Mouse (Mus musculus): ENCODE data around the gene Olfr1487. TPM values are rescaled to one million over a fixed set of nuclear protein-coding genes. Genes with fewer than 3 reads are reported as not detected.

Olfr1487 gene
- polyA plus RNA-seq (2014; fragmentation: Illumina TruSeq; extraction: RNeasy Lipid Tissue Mini Kit (QIAGEN cat#74804); ENCODE audit: low read depth, low replicate concordance) = not detected

GRCm38 (mm10) chr19:13617075-13617474, at the start of gene Olfr1487:
Gene Olfr1487 (plus strand): TSS chr19:13617375.

GRCm38 (mm10) chr19:13583211-13583610, 34.0 kb upstream of the Olfr1487 start, which contains the start of gene Olfr1484:
Gene Olfr1484 (plus strand): TSS chr19:13583511.

GRCm38 (mm10) chr19:13631321-13631720, 14.1 kb downstream of the Olfr1487 start, which contains the start of gene Olfr1489:
Gene Olfr1489 (plus strand): TSS chr19:13631621.

GRCm38 (mm10) chr19:13650791-13651190, 33.6 kb downstream of the Olfr1487 start, which contains the start of gene Olfr1490:
Gene Olfr1490 (plus strand): TSS chr19:13651091.

Other genes starting within 250 kb of the Olfr1487 start
- not detected for gene Olfr1469, start 209.5 kb upstream of the Olfr1487 start, polyA plus RNA-seq (2014; fragmentation: Illumina TruSeq; extraction: RNeasy Lipid Tissue Mini Kit (QIAGEN cat#74804); ENCODE audit: low read depth, low replicate concordance)
- gene Olfr1471, start 174.0 kb upstream of the Olfr1487 start, polyA plus RNA-seq (2014; fragmentation: Illumina TruSeq; extraction: RNeasy Lipid Tissue Mini Kit (QIAGEN cat#74804); ENCODE audit: low read depth, low replicate concordance) = not detected
- not detected for gene Olfr1472, start 161.3 kb upstream of the Olfr1487 start, polyA plus RNA-seq (2014; fragmentation: Illumina TruSeq; extraction: RNeasy Lipid Tissue Mini Kit (QIAGEN cat#74804); ENCODE audit: low read depth, low replicate concordance)
- not detected for gene Olfr1474, start 147.8 kb upstream of the Olfr1487 start, polyA plus RNA-seq (2014; fragmentation: Illumina TruSeq; extraction: RNeasy Lipid Tissue Mini Kit (QIAGEN cat#74804); ENCODE audit: low read depth, low replicate concordance)
- not detected for gene Olfr1475, start 137.2 kb upstream of the Olfr1487 start, polyA plus RNA-seq (2014; fragmentation: Illumina TruSeq; extraction: RNeasy Lipid Tissue Mini Kit (QIAGEN cat#74804); ENCODE audit: low read depth, low replicate concordance)
- not detected for gene Olfr1477, start 116.8 kb upstream of the Olfr1487 start, polyA plus RNA-seq (2014; fragmentation: Illumina TruSeq; extraction: RNeasy Lipid Tissue Mini Kit (QIAGEN cat#74804); ENCODE audit: low read depth, low replicate concordance)
- gene Olfr1480, start 89.5 kb upstream of the Olfr1487 start, polyA plus RNA-seq (2014; fragmentation: Illumina TruSeq; extraction: RNeasy Lipid Tissue Mini Kit (QIAGEN cat#74804); ENCODE audit: low read depth, low replicate concordance) = not detected
- gene Olfr1484, start 33.9 kb upstream of the Olfr1487 start, polyA plus RNA-seq (2014; fragmentation: Illumina TruSeq; extraction: RNeasy Lipid Tissue Mini Kit (QIAGEN cat#74804); ENCODE audit: low read depth, low replicate concordance) = not detected
- gene Olfr1489, start 14.2 kb downstream of the Olfr1487 start, polyA plus RNA-seq (2014; fragmentation: Illumina TruSeq; extraction: RNeasy Lipid Tissue Mini Kit (QIAGEN cat#74804); ENCODE audit: low read depth, low replicate concordance) = not detected
- gene Olfr1490, start 33.7 kb downstream of the Olfr1487 start, polyA plus RNA-seq (2014; fragmentation: Illumina TruSeq; extraction: RNeasy Lipid Tissue Mini Kit (QIAGEN cat#74804); ENCODE audit: low read depth, low replicate concordance) = not detected
- gene Olfr1491, start 79.9 kb downstream of the Olfr1487 start, polyA plus RNA-seq (2014; fragmentation: Illumina TruSeq; extraction: RNeasy Lipid Tissue Mini Kit (QIAGEN cat#74804); ENCODE audit: low read depth, low replicate concordance) = not detected
- gene Olfr1493-ps1, start 105.9 kb downstream of the Olfr1487 start, polyA plus RNA-seq (2014; fragmentation: Illumina TruSeq; extraction: RNeasy Lipid Tissue Mini Kit (QIAGEN cat#74804); ENCODE audit: low read depth, low replicate concordance) = not detected
- not detected for gene Olfr1494, start 122.4 kb downstream of the Olfr1487 start, polyA plus RNA-seq (2014; fragmentation: Illumina TruSeq; extraction: RNeasy Lipid Tissue Mini Kit (QIAGEN cat#74804); ENCODE audit: low read depth, low replicate concordance)
- not detected for gene Olfr1495, start 147.2 kb downstream of the Olfr1487 start, polyA plus RNA-seq (2014; fragmentation: Illumina TruSeq; extraction: RNeasy Lipid Tissue Mini Kit (QIAGEN cat#74804); ENCODE audit: low read depth, low replicate concordance)
- not detected for gene Olfr1496, start 160.5 kb downstream of the Olfr1487 start, polyA plus RNA-seq (2014; fragmentation: Illumina TruSeq; extraction: RNeasy Lipid Tissue Mini Kit (QIAGEN cat#74804); ENCODE audit: low read depth, low replicate concordance)
- not detected for gene Olfr1497, start 180.8 kb downstream of the Olfr1487 start, polyA plus RNA-seq (2014; fragmentation: Illumina TruSeq; extraction: RNeasy Lipid Tissue Mini Kit (QIAGEN cat#74804); ENCODE audit: low read depth, low replicate concordance)
- not detected for gene Olfr1499, start 202.1 kb downstream of the Olfr1487 start, polyA plus RNA-seq (2014; fragmentation: Illumina TruSeq; extraction: RNeasy Lipid Tissue Mini Kit (QIAGEN cat#74804); ENCODE audit: low read depth, low replicate concordance)
- not detected for gene Olfr1500, start 213.1 kb downstream of the Olfr1487 start, polyA plus RNA-seq (2014; fragmentation: Illumina TruSeq; extraction: RNeasy Lipid Tissue Mini Kit (QIAGEN cat#74804); ENCODE audit: low read depth, low replicate concordance)
- gene Olfr1501, start 233.3 kb downstream of the Olfr1487 start, polyA plus RNA-seq (2014; fragmentation: Illumina TruSeq; extraction: RNeasy Lipid Tissue Mini Kit (QIAGEN cat#74804); ENCODE audit: low read depth, low replicate concordance) = not detected
- gene Olfr1502, start 244.4 kb downstream of the Olfr1487 start, polyA plus RNA-seq (2014; fragmentation: Illumina TruSeq; extraction: RNeasy Lipid Tissue Mini Kit (QIAGEN cat#74804); ENCODE audit: low read depth, low replicate concordance) = not detected